Mouse (Mus musculus): ENCODE measurements around the gene Man2b2. TPM values are rescaled to one million over a fixed set of nuclear protein-coding genes. Genes with fewer than 3 reads are reported as not detected.

Man2b2 gene
- total and polyA plus RNA-seq, 2 experiments from 2014 or later: 15.6 to 26.2 TPM

GRCm38 (mm10) chr5:36776021-36776575 lies 54.4 kb downstream of the Man2b2 start:
- DNase-seq (ENCODE audit: low spot score) (no peak), ATAC-seq (ENCODE audit: low FRiP score) (no peak)
- no peaks in the 10 kb centered on the region for H3K4me1 ChIP-seq (ENCODE audit: insufficient read depth, low read length)
- H3K9me3 ChIP-seq (ENCODE audit: low read length): no peaks in the 10 kb centered on the region
- H3K36me3 ChIP-seq (ENCODE audit: insufficient read depth, low read length): no peaks in the 10 kb centered on the region
- no peaks in the 10 kb centered on the region for H3K27me3 ChIP-seq (ENCODE audit: insufficient read depth, low read length)
- H3K4me2 ChIP-seq (ENCODE audit: low read depth, low read length, poor library complexity, severe bottlenecking): no peak overlapping the region
- no peak overlapping the region for H3K4me3 ChIP-seq (ENCODE audit: low read depth, low read length)
- TF ChIP-seq CTCF (IDR thresholded peaks at IDR 0.05): no peak
- H3K9ac ChIP-seq (replicated peaks; ENCODE audit: low read length, poor library complexity, severe bottlenecking): no peak overlapping the region
- H3K27ac ChIP-seq (ENCODE audit: low read depth, low read length): no peak overlapping the region
- WGBS: 24% methylated on average over 9 of the region's 9 CpGs

- no peak for ATAC-seq (ENCODE audit: low FRiP score)
- H3K9ac ChIP-seq (replicated peaks; ENCODE audit: low read length, poor library complexity, severe bottlenecking): no peak overlapping the region
- no peaks in the 10 kb centered on the region for H3K9me3 ChIP-seq (ENCODE audit: low read length)
- H3K4me3 ChIP-seq (ENCODE audit: low read depth, low read length): no peak overlapping the region
- no peaks in the 10 kb centered on the region for H3K27me3 ChIP-seq (ENCODE audit: insufficient read depth, low read length)
- no peak overlapping the region for H3K27ac ChIP-seq (ENCODE audit: low read depth, low read length)
- WGBS: 91% methylated on average over 2 of the region's 2 CpGs
- H3K4me2 ChIP-seq (ENCODE audit: low read depth, low read length, poor library complexity, severe bottlenecking): no peak overlapping the region
- no peaks in the 10 kb centered on the region for H3K36me3 ChIP-seq (ENCODE audit: insufficient read depth, low read length)
- no peak for TF ChIP-seq CTCF (IDR thresholded peaks at IDR 0.05)
- H3K4me1 ChIP-seq (ENCODE audit: insufficient read depth, low read length): no peaks in the 10 kb centered on the region
- no peak for DNase-seq (ENCODE audit: low spot score)
Observed at GRCm38 (mm10) chr5:36775317-36775716, 55.1 kb downstream of the Man2b2 start.

GRCm38 (mm10) chr5:36772586-36772985 lies 57.9 kb downstream of the Man2b2 start:
- no peak for ATAC-seq (ENCODE audit: low FRiP score)
- no peak for DNase-seq (ENCODE audit: low spot score)
- Histone ChIP-seq H3K27ac (ENCODE audit: low read depth, low read length) (no peak overlapping the region), H3K27me3 (ENCODE audit: insufficient read depth, low read length) (no peaks in the 10 kb centered on the region), H3K4me1 (ENCODE audit: insufficient read depth, low read length) (no peaks in the 10 kb centered on the region), H3K9ac (replicated peaks; ENCODE audit: low read length, poor library complexity, severe bottlenecking) (no peak overlapping the region), H3K36me3 (ENCODE audit: insufficient read depth, low read length) (no peaks in the 10 kb centered on the region), H3K4me3 (ENCODE audit: low read depth, low read length) (no peak overlapping the region), H3K9me3 (ENCODE audit: low read length) (no peaks in the 10 kb centered on the region), H3K4me2 (ENCODE audit: low read depth, low read length, poor library complexity, severe bottlenecking) (no peak overlapping the region)
- WGBS: 84% methylated on average over 5 of the region's 5 CpGs
- no peak for TF ChIP-seq CTCF (IDR thresholded peaks at IDR 0.05)

GRCm38 (mm10) chr5:36769603-36770002 lies 60.9 kb downstream of the Man2b2 start:
- Histone ChIP-seq H3K4me2 (ENCODE audit: low read depth, low read length, poor library complexity, severe bottlenecking) (no peak overlapping the region), H3K4me1 (ENCODE audit: insufficient read depth, low read length) (no peaks in the 10 kb centered on the region), H3K9me3 (ENCODE audit: low read length) (no peaks in the 10 kb centered on the region), H3K27ac (ENCODE audit: low read depth, low read length) (no peak overlapping the region), H3K4me3 (ENCODE audit: low read depth, low read length) (no peak overlapping the region), H3K27me3 (ENCODE audit: insufficient read depth, low read length) (no peaks in the 10 kb centered on the region), H3K9ac (replicated peaks; ENCODE audit: low read length, poor library complexity, severe bottlenecking) (no peak overlapping the region), H3K36me3 (ENCODE audit: insufficient read depth, low read length) (no peaks in the 10 kb centered on the region)
- ATAC-seq (ENCODE audit: low FRiP score) (no peak), DNase-seq (ENCODE audit: low spot score) (no peak)
- TF ChIP-seq CTCF (IDR thresholded peaks at IDR 0.05): no peak
- 70% methylated on average over 3 of the region's 3 CpGs for WGBS

- Histone ChIP-seq H3K4me3 (ENCODE audit: low read depth, low read length) (no peak overlapping the region), H3K9me3 (ENCODE audit: low read length) (no peaks in the 10 kb centered on the region), H3K36me3 (ENCODE audit: insufficient read depth, low read length) (no peaks in the 10 kb centered on the region), H3K27me3 (ENCODE audit: insufficient read depth, low read length) (no peaks in the 10 kb centered on the region), H3K4me2 (ENCODE audit: low read depth, low read length, poor library complexity, severe bottlenecking) (no peak overlapping the region), H3K4me1 (ENCODE audit: insufficient read depth, low read length) (no peaks in the 10 kb centered on the region), H3K9ac (replicated peaks; ENCODE audit: low read length, poor library complexity, severe bottlenecking) (no peak overlapping the region), H3K27ac (ENCODE audit: low read depth, low read length) (no peak overlapping the region)
- TF ChIP-seq CTCF (IDR thresholded peaks at IDR 0.05): no peak
- DNase-seq (ENCODE audit: low spot score) (peak; percentile 76), ATAC-seq (ENCODE audit: low FRiP score) (peak; percentile 54)
- 22% methylated on average over 10 of the region's 10 CpGs for WGBS
Observed at GRCm38 (mm10) chr5:36766958-36767703, 63.3 kb downstream of the Man2b2 start.

- no peak for DNase-seq (ENCODE audit: low spot score)
- H3K27me3 ChIP-seq (ENCODE audit: insufficient read depth, low read length): no peaks in the 10 kb centered on the region
- WGBS: 85% methylated on average over 4 of the region's 4 CpGs
Observed at GRCm38 (mm10) chr5:36759848-36760247, 70.6 kb downstream of the Man2b2 start.

More at GRCm38 (mm10) chr5:36759848-36760247, 70.6 kb downstream of the Man2b2 start:
- Histone ChIP-seq H3K4me2 (ENCODE audit: low read depth, low read length, poor library complexity, severe bottlenecking) (no peak overlapping the region), H3K4me3 (ENCODE audit: low read depth, low read length) (no peak overlapping the region), H3K27ac (ENCODE audit: low read depth, low read length) (no peak overlapping the region), H3K4me1 (ENCODE audit: insufficient read depth, low read length) (no peaks in the 10 kb centered on the region), H3K36me3 (ENCODE audit: insufficient read depth, low read length) (no peaks in the 10 kb centered on the region), H3K9ac (replicated peaks; ENCODE audit: low read length, poor library complexity, severe bottlenecking) (no peak overlapping the region), H3K9me3 (ENCODE audit: low read length) (no peaks in the 10 kb centered on the region)
- TF ChIP-seq CTCF (IDR thresholded peaks at IDR 0.05): no peak
- ATAC-seq (ENCODE audit: low FRiP score): no peak
